Mouse (Mus musculus): Measurements from ENCODE around the gene Txndc5. TPM values are rescaled to one million over a fixed set of nuclear protein-coding genes. Genes with fewer than 3 reads are reported as not detected.

Gene Txndc5
- polyA plus RNA-seq, 1 experiment: 0.52 TPM

DNA sequence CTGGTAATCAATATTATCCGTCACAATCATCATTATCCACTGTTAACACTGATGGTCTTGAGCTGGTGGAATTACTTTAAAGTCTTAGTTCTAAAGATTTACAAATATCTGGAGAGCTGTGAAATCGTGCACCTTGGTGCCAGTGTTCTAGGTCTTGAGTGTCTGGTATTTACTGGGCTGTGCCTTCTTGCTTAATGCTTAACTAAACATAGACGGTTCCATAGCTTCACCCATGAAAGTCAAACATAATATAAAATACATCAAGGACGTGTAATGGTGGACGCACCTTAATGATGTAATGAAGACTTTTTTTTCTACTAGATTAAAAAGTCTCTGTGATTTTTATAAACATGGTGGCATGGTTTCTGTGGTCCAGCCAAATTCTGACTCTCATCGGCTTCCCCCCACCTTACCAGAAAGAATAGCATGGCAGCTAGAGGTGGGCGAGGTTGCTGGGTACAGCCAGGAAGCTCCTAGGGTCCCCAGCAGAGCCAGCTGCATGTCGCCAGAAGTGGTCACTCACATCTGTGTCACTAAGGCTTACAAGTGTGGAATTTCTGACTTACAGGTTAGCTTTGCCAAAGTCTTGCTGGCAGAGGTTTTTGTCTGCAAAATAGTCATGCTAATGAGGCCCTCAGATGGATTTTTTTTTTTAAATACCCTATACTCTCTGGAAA, 16.3 kb upstream of the Txndc5 start:
- H3K4me3 ChIP-seq (replicated peaks): no peak overlapping the region
- TF ChIP-seq TAL1 (IDR thresholded peaks at IDR 0.05; ENCODE audit: low read length): no peak
- no peak for TF ChIP-seq GATA1 (IDR thresholded peaks at IDR 0.05; ENCODE audit: low read length)
- H3K36me3 ChIP-seq (ENCODE audit: control insufficient read depth): no peaks in the 10 kb centered on the region
- no peaks in the 10 kb centered on the region for H3K27me3 ChIP-seq (ENCODE audit: control insufficient read depth)
- no peaks in the 10 kb centered on the region for H3K4me1 ChIP-seq (ENCODE audit: control insufficient read depth)
- no peaks in the 10 kb centered on the region for H3K9me3 ChIP-seq (ENCODE audit: control insufficient read depth, low read length)

DNA sequence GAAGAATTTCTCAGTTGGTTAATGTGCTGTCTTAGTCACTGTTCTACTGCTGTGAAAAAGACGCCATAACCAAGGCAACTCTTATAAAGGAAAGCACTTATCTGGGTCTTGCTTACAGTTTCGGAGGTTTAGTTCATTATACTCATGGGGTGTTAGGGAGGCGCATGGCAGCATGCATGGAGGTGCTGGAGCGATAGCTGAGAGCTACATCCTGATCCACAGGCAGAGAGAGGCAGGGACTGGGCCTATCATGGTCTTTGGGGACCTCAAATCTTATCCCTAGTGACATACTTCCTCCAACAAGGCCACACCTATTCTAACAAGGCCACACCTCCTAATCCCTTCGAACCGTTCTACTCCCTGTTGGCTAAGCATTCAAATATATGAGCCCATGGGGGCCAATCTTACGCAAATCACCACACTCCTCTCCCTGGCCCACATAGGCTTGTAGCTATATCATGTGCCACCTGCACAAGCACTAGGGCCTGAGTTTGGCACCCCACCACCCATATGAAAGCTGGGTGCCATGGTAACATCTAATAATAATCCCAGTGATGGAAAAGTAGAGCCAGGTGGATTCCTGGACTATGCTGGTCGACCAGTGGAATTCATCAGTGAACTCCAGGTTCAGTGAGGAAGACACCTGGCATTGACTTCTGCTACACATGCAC, 15.0 kb upstream of the Txndc5 start:
- H3K4me1 ChIP-seq (ENCODE audit: control insufficient read depth): no peaks in the 10 kb centered on the region
- no peaks in the 10 kb centered on the region for H3K27me3 ChIP-seq (ENCODE audit: control insufficient read depth)
- no peak for TF ChIP-seq TAL1 (IDR thresholded peaks at IDR 0.05; ENCODE audit: low read length)
- no peak for TF ChIP-seq GATA1 (IDR thresholded peaks at IDR 0.05; ENCODE audit: low read length)
- H3K9me3 ChIP-seq (ENCODE audit: control insufficient read depth, low read length): no peaks in the 10 kb centered on the region
- no peaks in the 10 kb centered on the region for H3K36me3 ChIP-seq (ENCODE audit: control insufficient read depth)
- no peak overlapping the region for H3K4me3 ChIP-seq (replicated peaks)

GRCm38 (mm10) chr13:38539192-38539900, 10.7 kb upstream of the Txndc5 start:
- Histone ChIP-seq H3K27me3 (ENCODE audit: control insufficient read depth) (peaks cover 2% of the 10 kb centered on the region; the same call in 1 of the 2 replicates), H3K9me3 (ENCODE audit: control insufficient read depth, low read length) (no peaks in the 10 kb centered on the region), H3K4me3 (replicated peaks) (no peak overlapping the region), H3K4me1 (ENCODE audit: control insufficient read depth) (no peaks in the 10 kb centered on the region), H3K36me3 (ENCODE audit: control insufficient read depth) (no peaks in the 10 kb centered on the region)
- TF ChIP-seq GATA1 (IDR thresholded peaks at IDR 0.05; ENCODE audit: low read length) (no peak), TAL1 (IDR thresholded peaks at IDR 0.05; ENCODE audit: low read length) (no peak)

- H3K9me3 ChIP-seq (ENCODE audit: control insufficient read depth, low read length): no peaks in the 10 kb centered on the region
- no peaks in the 10 kb centered on the region for H3K4me1 ChIP-seq (ENCODE audit: control insufficient read depth)
- H3K4me3 ChIP-seq (replicated peaks): no peak overlapping the region
- TF ChIP-seq GATA1 (IDR thresholded peaks at IDR 0.05; ENCODE audit: low read length): no peak
- no peak for TF ChIP-seq TAL1 (IDR thresholded peaks at IDR 0.05; ENCODE audit: low read length)
- H3K36me3 ChIP-seq (ENCODE audit: control insufficient read depth): no peaks in the 10 kb centered on the region
- H3K27me3 ChIP-seq (ENCODE audit: control insufficient read depth): peaks cover 6% of the 10 kb centered on the region
Measured at GRCm38 (mm10) chr13:38537521-38537920, 8.9 kb upstream of the Txndc5 start.

DNA sequence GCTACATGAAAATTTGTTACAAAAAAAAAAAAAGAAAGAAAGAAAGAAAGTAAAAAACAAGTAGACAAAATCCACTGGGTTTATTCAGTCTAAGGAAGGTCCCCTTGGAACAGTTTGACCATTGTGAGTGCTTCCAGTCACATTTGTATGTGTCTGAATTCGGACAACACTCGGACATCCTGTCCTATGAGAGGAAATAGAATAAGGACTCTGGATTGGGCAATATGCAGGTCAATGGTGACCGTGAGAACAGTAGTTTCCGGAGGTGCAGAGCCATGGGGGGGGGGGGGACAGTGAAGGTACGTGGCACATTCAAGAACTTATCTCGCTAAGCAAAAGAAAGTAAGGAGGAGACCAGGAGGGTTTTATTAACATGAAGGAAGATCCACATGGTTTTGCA, 6.1 kb upstream of the Txndc5 start:
- H3K4me3 ChIP-seq (replicated peaks): no peak overlapping the region
- no peaks in the 10 kb centered on the region for H3K36me3 ChIP-seq (ENCODE audit: control insufficient read depth)
- no peak for TF ChIP-seq TAL1 (IDR thresholded peaks at IDR 0.05; ENCODE audit: low read length)
- no peak for TF ChIP-seq GATA1 (IDR thresholded peaks at IDR 0.05; ENCODE audit: low read length)
- H3K9me3 ChIP-seq (ENCODE audit: control insufficient read depth, low read length): no peaks in the 10 kb centered on the region
- peaks cover 9% of the 10 kb centered on the region for H3K27me3 ChIP-seq (ENCODE audit: control insufficient read depth)
- no peaks in the 10 kb centered on the region for H3K4me1 ChIP-seq (ENCODE audit: control insufficient read depth)

GRCm38 (mm10) chr13:38534016-38534415, 5.4 kb upstream of the Txndc5 start:
- H3K36me3 ChIP-seq (ENCODE audit: control insufficient read depth): no peaks in the 10 kb centered on the region
- H3K27me3 ChIP-seq (ENCODE audit: control insufficient read depth): peaks cover 13% of the 10 kb centered on the region
- no peak overlapping the region for H3K4me3 ChIP-seq (replicated peaks)
- no peak for TF ChIP-seq GATA1 (IDR thresholded peaks at IDR 0.05; ENCODE audit: low read length)
- TF ChIP-seq TAL1 (IDR thresholded peaks at IDR 0.05; ENCODE audit: low read length): no peak
- no peaks in the 10 kb centered on the region for H3K4me1 ChIP-seq (ENCODE audit: control insufficient read depth)
- no peaks in the 10 kb centered on the region for H3K9me3 ChIP-seq (ENCODE audit: control insufficient read depth, low read length)

DNA sequence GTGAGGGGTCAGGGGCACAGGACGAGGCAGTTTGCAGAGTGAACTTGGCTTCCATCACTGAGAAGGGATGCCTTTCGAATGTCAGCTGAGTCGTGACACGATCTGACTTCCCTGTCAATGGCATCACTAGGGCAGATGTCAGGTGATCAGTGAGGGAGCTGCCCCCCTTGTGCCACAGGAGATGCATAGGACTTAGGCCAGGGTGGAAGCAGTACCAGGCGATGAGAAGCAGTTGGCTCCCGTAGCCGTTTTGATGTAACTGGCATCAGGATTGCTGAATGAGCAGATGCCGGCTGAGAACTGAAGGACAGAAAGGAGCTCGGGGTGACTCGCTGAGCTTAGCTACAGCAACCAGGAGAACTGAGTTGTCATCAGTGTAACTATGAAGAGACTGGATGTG, 4.8 kb upstream of the Txndc5 start:
- TF ChIP-seq TAL1 (IDR thresholded peaks at IDR 0.05; ENCODE audit: low read length): no peak
- TF ChIP-seq GATA1 (IDR thresholded peaks at IDR 0.05; ENCODE audit: low read length): no peak
- no peak overlapping the region for H3K4me3 ChIP-seq (replicated peaks)
- H3K9me3 ChIP-seq (ENCODE audit: control insufficient read depth, low read length): no peaks in the 10 kb centered on the region
- H3K36me3 ChIP-seq (ENCODE audit: control insufficient read depth): no peaks in the 10 kb centered on the region
- H3K4me1 ChIP-seq (ENCODE audit: control insufficient read depth): peaks cover 5% of the 10 kb centered on the region
- H3K27me3 ChIP-seq (ENCODE audit: control insufficient read depth): peaks cover 13% of the 10 kb centered on the region

DNA sequence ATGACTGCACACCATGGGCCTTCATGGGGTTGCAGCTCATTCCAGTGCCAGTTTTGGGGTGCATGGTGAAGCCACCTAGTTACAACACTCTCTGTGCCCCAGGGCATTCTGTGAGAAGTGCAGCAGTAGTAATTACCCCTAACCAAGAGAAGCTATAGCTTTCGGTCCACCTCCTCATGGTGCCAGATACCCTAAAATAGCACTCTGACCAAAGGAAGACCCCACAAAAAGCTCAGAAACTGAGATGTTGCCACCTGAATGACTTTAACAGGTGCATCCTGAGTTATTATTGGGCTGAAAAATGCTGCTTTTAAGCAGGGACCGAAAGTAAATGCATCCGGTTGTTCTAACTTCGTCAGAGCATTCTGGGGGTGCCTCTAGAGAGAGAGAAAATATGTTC, 2.9 kb upstream of the Txndc5 start:
- TF ChIP-seq GATA1 (IDR thresholded peaks at IDR 0.05; ENCODE audit: low read length) (no peak), TAL1 (IDR thresholded peaks at IDR 0.05; ENCODE audit: low read length) (no peak)
- no peak overlapping the region for H3K4me3 ChIP-seq (replicated peaks)
- no peaks in the 10 kb centered on the region for H3K9me3 ChIP-seq (ENCODE audit: control insufficient read depth, low read length)
- no peaks in the 10 kb centered on the region for H3K36me3 ChIP-seq (ENCODE audit: control insufficient read depth)
- H3K27me3 ChIP-seq (ENCODE audit: control insufficient read depth): peaks cover 13% of the 10 kb centered on the region
- H3K4me1 ChIP-seq (ENCODE audit: control insufficient read depth): peaks cover 22% of the 10 kb centered on the region

DNA sequence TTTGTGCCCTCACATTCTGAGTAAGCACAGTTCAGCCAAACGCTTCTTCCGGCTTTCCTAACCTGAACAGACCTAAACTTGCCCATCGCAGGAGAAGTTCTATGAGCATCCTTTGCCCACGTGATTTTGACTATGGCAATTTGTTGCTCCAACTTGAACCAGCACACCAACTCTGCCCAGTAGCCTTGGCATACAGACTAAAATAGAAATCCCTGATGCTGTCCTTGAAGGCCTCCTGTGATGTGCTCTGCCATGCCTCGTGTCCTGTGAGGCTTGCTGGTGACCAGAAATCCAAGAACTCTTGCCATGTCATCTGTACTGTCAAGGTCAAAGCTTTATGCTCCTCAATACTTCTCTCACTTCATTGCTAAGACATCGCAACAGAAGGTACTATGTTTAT, 952 bp upstream of the Txndc5 start:
- TF ChIP-seq GATA1 (IDR thresholded peaks at IDR 0.05; ENCODE audit: low read length) (no peak), TAL1 (IDR thresholded peaks at IDR 0.05; ENCODE audit: low read length) (no peak)
- Histone ChIP-seq H3K27me3 (ENCODE audit: control insufficient read depth) (peaks cover 11% of the 10 kb centered on the region), H3K4me1 (ENCODE audit: control insufficient read depth) (peaks cover 28% of the 10 kb centered on the region), H3K9me3 (ENCODE audit: control insufficient read depth, low read length) (no peaks in the 10 kb centered on the region), H3K4me3 (replicated peaks) (no peak overlapping the region), H3K36me3 (ENCODE audit: control insufficient read depth) (no peaks in the 10 kb centered on the region)
